ENCODE assay signal across 8 mouse cellular contexts in the genomic region with DNA sequence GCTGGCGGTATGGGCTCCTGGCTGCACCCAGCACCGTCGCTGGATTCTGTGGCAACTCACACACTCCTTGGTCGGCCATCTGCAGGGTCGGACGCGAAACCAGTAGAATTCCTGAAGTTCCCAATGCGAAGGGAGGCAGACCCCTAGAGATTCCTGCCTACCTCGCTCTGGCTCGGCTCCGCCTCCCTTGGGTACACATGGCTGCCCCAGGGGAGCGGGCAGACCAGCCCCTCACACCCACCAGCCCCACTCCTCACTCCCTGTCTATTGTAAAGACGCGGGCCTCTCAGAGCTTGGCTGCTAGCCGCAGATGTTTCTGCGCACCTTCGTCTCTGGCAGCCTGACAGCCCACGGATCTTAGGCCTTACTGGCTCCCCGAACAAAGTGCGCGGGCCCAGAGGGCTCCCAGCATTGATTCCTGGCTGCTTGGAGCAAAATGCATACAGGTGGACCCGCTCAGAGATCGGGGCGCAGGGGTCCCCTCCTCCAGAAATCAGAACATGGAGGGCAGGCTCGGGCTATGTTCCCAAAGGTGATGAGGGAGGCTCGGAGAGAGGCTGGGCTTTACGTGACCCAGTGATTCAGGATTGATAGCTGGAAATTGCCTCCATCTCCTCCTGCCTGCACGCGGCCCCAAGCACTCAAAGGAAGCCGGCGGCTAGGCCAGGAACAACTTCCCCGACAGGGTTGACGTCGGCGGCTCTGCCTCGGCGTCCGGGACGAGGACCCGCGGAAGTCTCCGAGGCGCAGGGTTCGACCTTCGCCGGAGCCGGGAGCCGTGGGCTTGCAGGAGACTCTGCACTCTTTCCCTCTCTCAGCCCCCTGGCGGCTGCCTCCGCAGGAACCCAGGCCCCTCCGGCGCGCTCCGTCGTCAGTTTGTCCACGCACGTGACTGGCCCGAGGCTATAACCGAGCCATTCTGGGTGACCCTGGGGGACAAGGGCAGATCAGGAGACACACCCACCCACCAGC. TPM values are rescaled to one million over a fixed set of nuclear protein-coding genes. Genes with fewer than 3 reads are reported as not detected.
DNase-seq lines count a peak whose midpoint lies in the region; ATAC-seq and TF ChIP-seq lines count a peak whose summit lies in the region.

No protein-coding gene starts in this region.

- peaks cover 66% of the 10 kb centered on the region for H3K27me3 ChIP-seq in forebrain, embryonic 11.5 days (ENCODE audit: control insufficient read depth, insufficient read depth, low read length)
- peaks cover 98% of the 10 kb centered on the region for H3K27me3 ChIP-seq in limb, embryonic 10.5 days (ENCODE audit: low read depth, poor library complexity, severe bottlenecking)

- no peaks in the 10 kb centered on the region for H3K36me3 ChIP-seq in forebrain, embryonic 11.5 days (ENCODE audit: control insufficient read depth, insufficient read depth, low read length)
- no peaks in the 10 kb centered on the region for H3K36me3 ChIP-seq in limb, embryonic 10.5 days

- under 1% methylated on average over 58 of the region's 59 CpGs for WGBS in forebrain, embryonic 11.5 days
- under 1% methylated on average over 59 of the region's 59 CpGs for WGBS in limb, embryonic 10.5 days

- H3K4me1 ChIP-seq in forebrain, embryonic 11.5 days (replicated peaks; ENCODE audit: control insufficient read depth, insufficient read depth, low read length) = peaks cover 14% of the 10 kb centered on the region
- H3K4me1 ChIP-seq in limb, embryonic 10.5 days = peaks cover 52% of the 10 kb centered on the region

- no peak overlapping the region for H3K4me3 ChIP-seq in left cerebral cortex, adult 2 months
- H3K4me3 ChIP-seq in forebrain, embryonic 11.5 days (ENCODE audit: low read depth, low read length) = peak overlapping the region; percentile 8; the same call in 1 of the 2 replicates
- peak overlapping the region; percentile 43 for H3K4me3 ChIP-seq in limb, embryonic 10.5 days

- no peaks in the 10 kb centered on the region for H3K9me3 ChIP-seq in forebrain, embryonic 11.5 days (ENCODE audit: control insufficient read depth, low read length)
- no peaks in the 10 kb centered on the region for H3K9me3 ChIP-seq in limb, embryonic 10.5 days (replicated peaks)

- no peak for DNase-seq in left cerebral cortex, adult 2 months (ENCODE audit: extremely low spot score in 1 of 2, low spot score in 2 of 2)
- DNase-seq in left cerebral cortex, postnatal 14 days (ENCODE audit: low spot score in 2 of 2) = no peak
- DNase-seq in forebrain, embryonic 11.5 days (ENCODE audit: low spot score) = peak; percentile 80
- DNase-seq in limb, embryonic 10.5 days (ENCODE audit: low spot score) = peak; percentile 82
- DNase-seq in retina, embryonic 14.5 days (ENCODE audit: low spot score) = peak; percentile 72
- no peak for DNase-seq in layer of hippocampus, adult 9-10 months (ENCODE audit: low spot score)
- DNase-seq in ovary, postnatal 36 days (ENCODE audit: low spot score) = no peak
- no peak for DNase-seq in gastrocnemius, postnatal 14 days

- no peak overlapping the region for H3K27ac ChIP-seq in left cerebral cortex, adult 2 months
- no peak overlapping the region for H3K27ac ChIP-seq in forebrain, embryonic 11.5 days (ENCODE audit: low read depth, low read length)
- peak overlapping the region; percentile 25; the same call in 1 of the 2 replicates for H3K27ac ChIP-seq in limb, embryonic 10.5 days

- TF ChIP-seq CTCF in left cerebral cortex, adult 2 months (IDR thresholded peaks at IDR 0.05) = peak; percentile 18

- intact Hi-C loops in left cerebral cortex, adult 2 months (cut with DNase I) = no loop called here
- intact Hi-C loops in left cerebral cortex, postnatal 14 days (cut with DNase I) = no loop called here
- intact Hi-C loops in gastrocnemius, postnatal 14 days (cut with DNase I; ENCODE audit: low total_unique reads) = no loop called here

- H3K9ac ChIP-seq in forebrain, embryonic 11.5 days (ENCODE audit: low read length) = no peak overlapping the region

- no peak; the same call in 1 of the 2 replicates for ATAC-seq in forebrain, embryonic 11.5 days (replicated peaks; ENCODE audit: low FRiP score)

- H3K4me2 ChIP-seq in forebrain, embryonic 11.5 days (ENCODE audit: low read depth, low read length, severe bottlenecking) = peak overlapping the region; percentile 31

RNA-seq across cellular contexts. Expression of a gene that starts 0.9 kb away (rescaled TPM):
- 1 to 10 TPM; 1.1 to 2.0 TPM for total RNA-seq in left cerebral cortex, adult 2 months (2021)
- total RNA-seq in left cerebral cortex, postnatal 14 days (2021) = 1 to 10 TPM; 2.0 to 2.2 TPM
- polyA plus RNA-seq in forebrain, embryonic 11.5 days (2014; fragmentation: Nextera tagmentation; extraction: Ambion mirVana) = 0.83 and 1.3 TPM in 2 replicates
- polyA plus RNA-seq in limb, embryonic 10.5 days (2016; fragmentation: Nextera tagmentation; extraction: Ambion mirVana) = 1.1 and 1.7 TPM in 2 replicates
- total RNA-seq in gastrocnemius, postnatal 14 days (2021) = 1 to 10 TPM in 1 of 2 experiments, under 1 TPM in 1; 0.78 to 3.1 TPM

RNA-seq across cellular contexts. Expression of a gene that starts 30.9 kb away (rescaled TPM):
- total RNA-seq in left cerebral cortex, adult 2 months (2021) = 1 to 10 TPM; 1.1 to 1.8 TPM
- total RNA-seq in left cerebral cortex, postnatal 14 days (2021) = 1 to 10 TPM; 1.8 to 2.5 TPM
- polyA plus RNA-seq in forebrain, embryonic 11.5 days (2014; fragmentation: Nextera tagmentation; extraction: Ambion mirVana) = 5.3 and 6.0 TPM in 2 replicates
- polyA plus RNA-seq in limb, embryonic 10.5 days (2016; fragmentation: Nextera tagmentation; extraction: Ambion mirVana) = 1.8 and 2.8 TPM in 2 replicates
- total RNA-seq in gastrocnemius, postnatal 14 days (2021) = not detected

RNA-seq across cellular contexts. Expression of a gene that starts 34.9 kb away (rescaled TPM):
- total RNA-seq in left cerebral cortex, adult 2 months (2021) = 100 to 1,000 TPM; 260 to 297 TPM
- total RNA-seq in left cerebral cortex, postnatal 14 days (2021) = 100 to 1,000 TPM; 216 to 232 TPM
- polyA plus RNA-seq in forebrain, embryonic 11.5 days (2014; fragmentation: Nextera tagmentation; extraction: Ambion mirVana) = 2.8 and 3.4 TPM in 2 replicates
- 2.3 and 4.7 TPM in 2 replicates for polyA plus RNA-seq in limb, embryonic 10.5 days (2016; fragmentation: Nextera tagmentation; extraction: Ambion mirVana)
- 1 to 10 TPM; 1.0 to 1.7 TPM for total RNA-seq in gastrocnemius, postnatal 14 days (2021)

RNA-seq across cellular contexts. Expression of a gene that starts 38.4 kb away (rescaled TPM):
- 100 to 1,000 TPM; 801 to 836 TPM for total RNA-seq in left cerebral cortex, adult 2 months (2021)
- total RNA-seq in left cerebral cortex, postnatal 14 days (2021) = 100 to 1,000 TPM; 866 to 932 TPM
- polyA plus RNA-seq in forebrain, embryonic 11.5 days (2014; fragmentation: Nextera tagmentation; extraction: Ambion mirVana) = 44.2 and 48.2 TPM in 2 replicates
- 19.4 and 29.1 TPM in 2 replicates for polyA plus RNA-seq in limb, embryonic 10.5 days (2016; fragmentation: Nextera tagmentation; extraction: Ambion mirVana)
- total RNA-seq in gastrocnemius, postnatal 14 days (2021) = 1 to 10 TPM; 6.0 to 8.4 TPM

Comparison
In these comparisons a context has a peak if more than half of its experiments do, and no peak if none do; other contexts are left out.
1. DNase-seq: peak in forebrain, embryonic 11.5 days (single experiment), limb, embryonic 10.5 days (single experiment) and retina, embryonic 14.5 days (single experiment); none in left cerebral cortex, adult 2 months (0 of 2), left cerebral cortex, postnatal 14 days (0 of 2), layer of hippocampus, adult 9-10 months (single experiment), ovary, postnatal 36 days (single experiment) and gastrocnemius, postnatal 14 days (single experiment).
2. RNA of a gene that starts 34.9 kb away (total RNA-seq): 260 to 297 TPM in left cerebral cortex, adult 2 months and 216 to 232 TPM in left cerebral cortex, postnatal 14 days; 1.0 to 1.7 TPM in gastrocnemius, postnatal 14 days; every median in the first group is over 10 times any median in the second.